Mouse (Mus musculus) fat pad, adult 2 months (tissue): Measurements from ENCODE around the gene Slco4a1.

Experiments
- DNase-seq: peaks from one replicate; pipeline ENCODE4 v3.0.0-alpha.2; 2011; ENCODE audit warnings: low read depth, low spot score; ENCODE audit errors: extremely low read depth

The Slco4a1 gene

GRCm38 (mm10) chr2:180444957-180445785 lies 10.9 kb upstream of the Slco4a1 start:
- no peak for DNase-seq

DNA sequence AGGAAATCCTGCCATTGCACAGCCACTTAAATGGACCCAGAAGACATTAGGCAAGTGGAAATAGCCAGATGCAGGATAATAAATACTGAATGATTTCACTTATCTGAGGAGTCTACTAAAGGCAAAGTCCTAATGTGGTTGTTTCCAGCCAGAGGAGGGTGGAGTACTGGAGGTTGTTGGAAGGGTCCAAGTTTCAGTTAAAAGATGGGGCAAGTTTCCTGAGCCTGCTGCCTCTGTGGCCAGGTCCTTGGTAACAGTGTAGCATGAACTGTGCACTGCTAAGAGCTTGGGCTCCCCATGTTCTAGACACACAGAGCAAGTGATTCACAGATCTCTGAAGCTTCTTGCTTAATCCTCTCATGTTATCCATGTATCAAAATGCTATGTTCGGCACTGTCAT lies 10.1 kb upstream of the Slco4a1 start:
- DNase-seq, result no peak

DNA sequence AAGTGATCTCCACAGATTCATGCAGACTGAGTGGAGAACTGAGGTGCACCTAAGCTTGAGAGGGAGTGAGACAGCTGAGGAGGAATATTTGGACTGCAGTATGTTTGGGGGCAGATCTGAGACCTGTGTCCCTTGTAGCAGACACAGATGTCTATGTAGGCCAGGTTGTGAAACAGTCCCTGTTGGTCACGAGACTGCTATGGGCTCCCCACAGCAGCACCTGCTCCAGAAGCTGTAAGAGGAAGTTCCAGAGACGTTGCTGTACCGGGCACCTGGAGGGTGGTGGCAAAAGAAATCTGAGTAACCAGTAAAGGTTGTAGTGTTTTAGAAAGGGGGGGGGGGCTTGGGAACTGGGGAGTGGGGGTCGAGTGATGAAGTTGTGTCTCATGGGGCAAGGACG lies 7.0 kb upstream of the Slco4a1 start:
- DNase-seq, result no peak

- no peak for DNase-seq
Observed at GRCm38 (mm10) chr2:180450529-180450928, 5.5 kb upstream of the Slco4a1 start.

DNA sequence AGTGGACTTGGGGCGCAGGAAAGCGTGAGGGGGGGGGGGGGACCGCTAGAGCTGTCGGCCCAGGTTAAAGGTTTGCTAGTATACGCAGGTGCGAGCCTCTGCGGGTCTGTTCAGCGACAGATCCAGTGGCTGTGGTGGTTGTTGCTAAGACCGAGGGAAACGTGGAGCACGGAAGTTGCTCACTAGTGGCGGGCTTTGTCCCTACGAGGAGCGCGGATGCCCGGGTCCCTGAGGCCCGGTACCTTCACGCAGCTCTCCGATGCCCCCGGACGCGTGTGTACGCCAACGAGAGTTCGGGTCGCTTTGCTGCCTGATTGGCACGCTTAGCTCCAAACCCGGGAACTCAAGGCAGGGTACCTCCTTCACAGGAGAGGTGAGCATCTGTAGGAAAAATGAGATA lies 660 bp downstream of the Slco4a1 start:
- DNase-seq, result no peak

GRCm38 (mm10) chr2:180457680-180458079 lies 1.6 kb downstream of the Slco4a1 start:
- DNase-seq, result no peak

GRCm38 (mm10) chr2:180459437-180459836 lies 3.4 kb downstream of the Slco4a1 start:
- DNase-seq, result no peak

GRCm38 (mm10) chr2:180460801-180461200 lies 4.8 kb downstream of the Slco4a1 start:
- DNase-seq, result no peak

DNA sequence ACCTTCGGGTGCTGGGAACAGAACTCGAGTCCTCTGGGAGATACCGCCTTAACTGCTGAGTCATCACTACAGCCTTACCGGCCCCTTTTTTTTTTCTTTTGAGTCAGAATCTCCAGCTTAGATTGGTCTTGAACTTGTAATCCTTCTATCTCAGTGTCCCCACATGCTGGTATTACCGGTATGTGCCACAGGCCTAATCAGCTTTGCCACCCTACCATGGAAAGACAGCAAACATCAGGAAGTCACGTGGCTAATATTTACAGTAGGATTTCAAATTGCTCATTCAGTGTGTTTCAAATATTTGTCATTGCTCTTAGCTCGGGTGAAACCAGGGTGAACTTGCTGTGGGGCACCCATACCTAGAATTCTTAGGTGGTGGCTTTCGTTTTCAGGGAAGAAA lies 6.5 kb downstream of the Slco4a1 start:
- DNase-seq, result no peak

DNA sequence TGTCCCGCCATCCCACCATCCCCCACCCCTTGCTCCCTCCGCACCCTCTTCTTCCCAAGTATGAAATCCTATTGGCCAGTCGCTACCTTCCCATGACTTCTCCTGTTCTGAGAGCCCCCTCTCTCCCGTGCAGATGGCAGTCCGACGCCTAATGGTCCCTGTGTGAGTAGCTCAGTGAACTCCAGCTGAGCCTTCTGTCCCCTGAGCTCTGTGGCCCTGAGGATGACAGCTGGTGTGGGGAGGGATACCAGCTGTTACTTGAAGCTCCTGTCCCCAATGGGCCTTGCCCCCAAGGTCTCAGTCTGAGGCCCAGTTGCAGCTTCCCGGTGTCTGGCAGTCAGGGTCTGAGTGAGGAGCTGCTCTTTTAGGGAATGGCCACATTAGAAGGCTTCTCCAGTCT lies 10.5 kb downstream of the Slco4a1 start:
- no peak for DNase-seq

GRCm38 (mm10) chr2:180468871-180469270 lies 12.8 kb downstream of the Slco4a1 start:
- DNase-seq, result peak; percentile 86

DNA sequence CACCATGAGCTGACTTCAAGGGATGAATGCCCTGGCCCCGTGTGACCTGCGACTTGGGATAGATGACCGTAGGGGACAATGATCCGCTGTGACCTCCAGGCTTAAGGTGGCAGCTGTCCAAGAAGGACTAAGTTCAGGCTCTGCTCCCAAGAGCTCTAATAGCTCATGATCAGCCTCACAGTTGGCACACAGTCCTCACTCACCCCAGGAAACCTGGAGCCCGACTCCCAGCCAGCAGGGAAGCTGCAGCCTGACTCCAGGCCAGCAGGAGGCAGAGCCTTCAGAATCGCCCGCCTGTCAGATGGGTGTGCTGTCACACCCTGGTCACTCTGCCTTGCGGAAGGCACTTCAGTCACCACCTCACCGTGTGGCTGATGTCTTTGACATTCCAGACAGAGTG lies 13.7 kb downstream of the Slco4a1 start:
- DNase-seq, result peak; percentile 47

DNA sequence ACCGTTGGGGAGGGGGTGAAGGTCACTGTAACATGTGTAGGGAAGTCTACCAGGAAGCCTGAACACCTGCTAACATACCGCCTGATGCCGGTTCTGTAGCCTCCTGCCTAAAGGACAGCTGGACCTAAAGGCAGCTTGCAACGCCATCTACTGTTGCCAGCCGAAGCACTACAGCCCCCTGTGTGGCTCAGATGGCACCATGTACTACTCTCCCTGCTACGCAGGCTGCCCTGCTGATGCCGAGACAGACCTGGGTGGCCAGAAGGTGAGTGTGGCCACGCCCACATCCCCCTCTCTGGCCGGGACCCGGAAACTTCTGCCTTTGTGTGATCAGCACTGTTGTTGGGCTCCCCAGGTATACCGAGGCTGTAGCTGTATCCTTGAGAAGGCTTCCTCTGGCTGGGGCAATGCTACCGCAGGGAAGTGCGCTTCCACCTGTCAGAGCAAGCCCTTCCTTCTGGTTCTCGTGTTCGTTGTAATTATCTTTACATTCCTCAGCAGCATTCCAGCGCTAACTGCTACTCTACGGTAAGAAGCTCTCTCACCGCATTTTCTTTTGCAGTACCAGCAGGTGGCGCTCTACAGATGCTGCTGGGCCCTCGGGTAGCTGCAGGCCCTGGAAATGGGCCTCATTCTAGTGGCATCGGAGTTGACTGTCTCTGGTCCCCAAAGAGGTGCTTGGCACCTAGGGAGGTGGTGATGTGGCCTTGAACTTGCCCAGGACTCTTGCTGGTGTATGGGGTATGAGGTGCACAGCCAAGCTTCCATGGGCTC lies 16.4 kb downstream of the Slco4a1 start:
- no peak for DNase-seq

DNA sequence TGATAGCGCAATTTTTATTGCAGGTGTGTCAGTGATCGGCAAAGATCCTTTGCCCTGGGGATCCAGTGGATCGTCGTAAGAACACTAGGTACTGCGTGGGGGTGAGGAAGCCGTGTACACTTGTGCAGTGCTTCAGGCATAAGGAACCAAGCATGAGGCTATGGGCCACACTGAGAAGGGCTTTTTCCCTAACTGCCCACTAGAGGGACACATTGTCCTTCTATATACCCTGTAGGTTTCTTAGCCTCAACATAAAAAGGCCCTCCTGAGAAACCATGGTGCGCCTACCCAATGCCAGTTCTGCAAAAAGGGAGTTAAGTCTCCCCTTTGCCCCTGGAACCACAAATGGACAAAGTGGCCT lies 17.0 kb downstream of the Slco4a1 start:
- no peak for DNase-seq

DNA sequence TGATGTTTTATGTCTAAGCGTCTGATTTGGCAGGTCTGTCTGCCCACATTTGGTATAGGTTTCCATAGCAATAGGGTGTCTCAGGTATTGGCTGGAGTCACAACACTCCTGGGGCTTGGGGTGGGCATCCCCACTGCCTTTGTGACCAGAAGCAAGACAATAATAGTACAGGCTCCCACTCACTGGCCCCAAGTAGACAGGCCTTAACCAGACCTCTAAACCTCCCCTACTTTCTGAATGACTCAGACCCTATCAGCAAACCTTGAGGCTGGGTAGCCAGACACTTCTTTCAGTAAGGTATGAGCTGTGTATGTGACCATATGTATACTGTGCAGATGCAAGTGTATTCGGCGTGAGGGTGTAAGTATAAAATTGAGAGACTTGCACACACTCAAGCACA lies 18.8 kb downstream of the Slco4a1 start:
- no peak for DNase-seq

DNA sequence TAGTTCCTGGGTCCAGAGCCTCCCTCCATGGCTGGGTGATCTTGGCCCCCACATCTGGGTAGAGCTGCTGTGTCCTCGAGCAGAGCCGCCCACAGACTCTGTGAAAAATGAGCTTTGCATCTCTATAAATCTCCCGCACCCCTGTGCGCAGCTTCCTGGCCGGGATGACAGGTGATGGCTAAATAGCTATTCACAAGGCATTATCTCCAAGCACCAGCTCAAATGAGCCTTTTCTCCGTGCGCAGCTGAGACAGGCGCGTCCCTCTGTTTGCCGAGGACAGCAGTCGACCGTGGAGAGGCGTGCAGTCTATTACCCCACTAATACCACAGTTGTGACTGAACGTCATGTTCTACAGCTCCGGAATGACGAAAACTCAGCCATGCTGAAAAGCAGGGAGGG lies 26.2 kb downstream of the Slco4a1 start:
- no peak for DNase-seq

GRCm38 (mm10) chr2:180484882-180485281 lies 28.8 kb downstream of the Slco4a1 start:
- DNase-seq, result no peak

- DNase-seq, result no peak
Observed at GRCm38 (mm10) chr2:180485306-180485705, 29.3 kb downstream of the Slco4a1 start.

GRCm38 (mm10) chr2:180488210-180488751 lies 32.2 kb downstream of the Slco4a1 start:
- DNase-seq, result no peak

- no peak for DNase-seq
Observed at GRCm38 (mm10) chr2:180495906-180496305, 39.9 kb downstream of the Slco4a1 start.

DNA sequence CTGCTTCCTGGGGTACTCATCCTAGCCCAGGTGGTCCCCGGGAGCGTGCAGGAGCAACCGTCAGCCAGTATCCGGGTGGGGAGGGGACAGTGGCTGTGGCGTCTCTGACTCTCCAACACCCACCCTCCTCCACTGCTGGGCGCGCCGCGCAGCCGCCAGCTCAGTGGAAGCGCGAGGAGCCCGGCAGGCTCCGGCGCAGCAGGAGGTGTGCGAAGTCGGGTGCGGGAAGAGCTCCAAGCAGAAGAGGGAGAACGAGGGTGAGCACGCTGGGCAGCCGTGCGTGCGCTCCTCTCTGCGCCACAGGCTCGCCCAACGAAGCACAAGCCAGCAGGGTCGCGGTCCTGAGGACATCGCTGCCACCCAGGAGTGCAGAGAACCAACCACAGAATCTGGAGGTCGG lies 43.7 kb downstream of the Slco4a1 start, which contains the start of gene Ntsr1:
Gene Ntsr1, plus strand, starts transcription at position 236 of the 400 bp plus-strand sequence.
- no peak for DNase-seq

- DNase-seq, result no peak
Observed at GRCm38 (mm10) chr2:180500726-180501125, 44.7 kb downstream of the Slco4a1 start.
